Mouse (Mus musculus) inflammation-experienced regulatory T-cells, adult 6 months (primary cell): ENCODE results near the gene Fam178b. TPM values are rescaled to one million over a fixed set of nuclear protein-coding genes. Genes with fewer than 3 reads are reported as not detected.
A peak's percentile ranks its signal among the peaks of the same experiment; 100 is the strongest.

ENCODE experiments used
- ATAC-seq: one replicate; pipeline ENCODE4 v1.8.0; 2017
- polyA plus RNA-seq, 3 experiments: library from polyadenylated mRNA; unstranded; fragments of 100-300 nt; shearing (Covaris generic); gene quantifications; one replicate each; pipeline ENCODE4 v1.2.1; 2017

The Fam178b gene
- polyA plus RNA-seq, 3 experiments from 2014 or later = 0.40 TPM; not detected in 2

DNA sequence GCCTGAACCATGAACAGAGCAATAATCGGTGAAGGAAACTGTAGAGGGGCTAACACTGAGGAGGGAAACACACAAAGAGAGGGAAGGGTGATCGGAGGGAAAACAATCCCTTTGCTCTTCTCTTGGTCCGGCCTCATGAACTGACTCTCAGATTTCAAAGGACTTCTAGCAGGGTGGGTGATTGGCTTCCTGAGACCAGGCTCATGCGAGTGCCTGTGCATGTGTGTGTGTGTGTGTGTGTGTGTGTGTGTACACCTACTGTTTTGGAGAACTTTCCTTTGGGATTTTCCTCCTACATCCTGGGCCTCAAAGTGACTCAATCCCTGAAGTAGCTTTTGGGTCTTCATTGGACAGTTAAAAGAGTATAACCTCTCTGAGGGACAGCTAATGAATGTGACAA is 96.7 kb downstream of the Fam178b start:
- no peak for ATAC-seq

DNA sequence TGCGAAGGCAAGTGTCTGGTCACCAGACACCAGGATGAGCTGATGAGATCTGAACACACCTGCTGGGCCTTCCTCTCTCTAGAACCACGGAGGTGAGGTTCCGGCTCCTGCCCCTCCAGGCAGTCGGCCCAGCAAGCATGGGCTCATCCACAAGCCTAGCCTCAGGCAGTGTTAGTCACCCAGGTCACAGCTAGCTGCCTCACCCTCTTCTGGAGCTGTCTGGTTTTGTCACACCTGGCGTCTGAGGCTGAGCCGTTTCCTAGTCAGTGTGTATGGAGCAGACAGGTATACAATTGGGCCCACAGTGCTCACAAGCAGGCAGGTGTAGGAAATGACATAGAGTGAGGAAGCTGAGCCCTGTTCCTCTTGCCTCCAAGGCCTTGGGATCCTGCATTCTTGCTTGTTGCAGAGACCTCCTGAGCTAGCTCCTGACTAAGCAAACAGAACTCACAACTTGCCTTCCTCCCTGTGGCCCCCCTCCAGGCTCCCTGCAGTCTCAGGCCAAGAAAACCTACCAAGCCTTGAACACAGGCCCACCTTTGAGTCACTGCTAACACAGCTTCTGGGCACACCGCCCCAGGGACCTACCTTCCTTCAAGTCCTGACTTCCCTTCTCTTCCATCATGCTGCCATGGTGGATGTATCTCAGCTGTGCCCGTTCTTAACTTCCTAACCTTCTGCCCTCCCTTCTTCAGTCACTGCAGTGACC is 99.4 kb downstream of the Fam178b start:
- ATAC-seq = no peak

DNA sequence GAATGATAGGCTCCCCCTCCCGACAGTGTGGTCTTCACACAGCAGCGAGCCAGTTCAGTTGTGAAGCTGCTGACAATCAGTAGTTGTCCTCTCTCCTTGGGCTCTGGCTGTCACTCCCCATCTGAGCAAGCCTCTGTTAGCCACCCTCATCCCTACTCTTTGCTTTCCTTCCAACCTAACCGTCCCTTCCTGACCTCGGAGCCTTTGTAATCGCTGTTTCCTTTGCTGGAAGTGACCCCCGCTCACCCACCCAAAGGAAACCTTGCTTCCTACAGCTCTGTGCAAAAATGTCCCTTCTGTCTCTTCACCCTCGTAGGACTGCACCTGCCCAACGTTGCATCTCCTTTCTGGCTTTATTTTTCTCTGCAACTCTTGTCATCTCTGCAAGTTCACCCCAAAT is 100.8 kb downstream of the Fam178b start:
- no peak for ATAC-seq

- ATAC-seq = no peak
These were observed 101.7 kb downstream of the Fam178b start for GRCm38 (mm10) chr1:36581260-36581659.

DNA sequence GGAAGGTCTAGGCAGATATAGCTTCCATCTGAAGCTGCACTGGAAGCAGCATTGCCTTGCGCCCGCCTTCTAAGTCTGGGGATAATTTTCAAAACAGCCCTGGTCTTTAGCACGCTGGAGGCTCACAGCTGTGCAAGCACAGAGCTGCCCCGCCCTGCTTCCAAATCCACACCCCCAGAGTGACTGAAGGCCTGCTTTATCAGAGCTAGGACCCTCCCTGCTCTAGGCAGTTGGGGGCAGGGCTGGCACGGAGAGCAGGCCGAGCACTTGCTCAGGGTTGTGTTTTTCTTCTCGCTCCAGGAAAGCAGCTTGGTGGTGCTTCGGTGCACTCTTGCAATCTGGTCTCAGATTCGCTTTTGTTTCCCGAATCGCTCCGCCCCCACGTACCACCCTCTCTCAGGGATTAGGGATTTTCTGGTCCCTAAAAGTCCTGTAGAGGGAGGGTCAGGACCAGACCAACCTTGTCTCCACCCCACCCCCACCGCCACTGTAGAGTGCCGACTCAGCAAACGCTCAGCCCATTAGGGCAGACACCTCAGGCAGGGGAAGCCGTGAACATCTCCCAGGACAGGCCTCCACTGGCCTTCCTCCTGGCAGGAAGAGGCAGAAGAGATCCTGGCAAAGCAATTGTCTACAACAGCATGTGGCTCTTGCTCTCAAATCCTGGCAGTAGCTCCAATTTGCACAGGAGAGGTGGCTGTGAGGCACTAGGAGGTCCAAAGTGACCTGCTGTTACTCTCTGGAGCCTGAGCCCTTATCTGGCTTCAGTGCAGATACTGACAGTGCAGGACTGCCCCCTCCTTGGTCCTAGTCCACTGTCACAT is 102.4 kb downstream of the Fam178b start:
- no peak for ATAC-seq

DNA sequence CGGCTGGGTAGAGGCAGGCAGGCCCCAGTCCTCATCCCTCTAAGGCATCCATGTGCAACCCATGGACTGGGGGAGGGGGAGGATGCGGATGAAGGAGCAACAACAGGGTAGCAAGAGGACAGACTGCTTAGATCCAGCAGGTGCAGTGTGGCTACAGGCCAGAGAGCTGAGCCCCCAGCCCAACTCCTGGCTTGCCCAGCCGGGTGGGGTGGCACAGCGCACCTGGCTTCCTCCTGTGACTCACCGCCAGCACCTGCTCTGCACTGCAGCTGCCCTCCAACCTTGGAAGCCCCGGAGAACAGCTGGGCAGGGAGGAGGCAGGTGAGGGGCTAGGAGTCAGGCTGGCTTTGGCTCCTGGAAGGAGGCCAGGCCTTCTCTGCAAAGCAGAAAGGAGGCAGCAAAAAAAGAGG is 103.0 kb downstream of the Fam178b start:
- no peak for ATAC-seq

DNA sequence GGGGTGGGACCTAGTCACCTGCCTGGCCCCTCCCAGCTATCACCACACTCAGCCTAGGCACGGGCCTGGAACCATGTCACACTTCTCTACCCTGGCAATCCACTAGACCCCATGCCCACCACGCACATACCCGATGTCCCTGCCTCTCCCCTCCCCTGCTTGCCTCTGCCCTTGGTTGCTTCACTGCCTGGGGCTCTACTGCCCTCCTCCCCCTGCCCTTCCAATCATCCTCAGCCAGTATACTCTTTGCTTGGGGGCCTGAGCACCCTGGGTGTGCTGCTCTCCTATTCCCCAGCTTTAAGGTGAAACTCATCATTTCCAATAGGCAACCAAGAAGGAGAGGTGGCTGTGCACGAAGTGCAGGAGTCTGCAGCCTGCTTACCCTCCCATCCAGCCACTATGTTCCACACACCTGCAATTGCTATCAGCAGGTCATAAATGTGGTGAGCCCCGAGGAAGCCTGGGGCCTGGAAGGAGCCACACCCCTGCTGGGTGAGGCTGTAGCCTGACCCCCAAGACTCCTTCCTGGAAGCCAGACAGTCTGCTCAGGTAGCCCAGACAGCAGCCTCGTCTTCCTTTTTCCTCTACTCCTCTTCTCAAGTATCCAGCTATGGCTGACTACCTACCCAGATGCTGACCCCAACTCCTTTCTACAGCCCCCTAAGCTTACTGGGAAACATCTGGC is 105.8 kb downstream of the Fam178b start:
- no peak for ATAC-seq

DNA sequence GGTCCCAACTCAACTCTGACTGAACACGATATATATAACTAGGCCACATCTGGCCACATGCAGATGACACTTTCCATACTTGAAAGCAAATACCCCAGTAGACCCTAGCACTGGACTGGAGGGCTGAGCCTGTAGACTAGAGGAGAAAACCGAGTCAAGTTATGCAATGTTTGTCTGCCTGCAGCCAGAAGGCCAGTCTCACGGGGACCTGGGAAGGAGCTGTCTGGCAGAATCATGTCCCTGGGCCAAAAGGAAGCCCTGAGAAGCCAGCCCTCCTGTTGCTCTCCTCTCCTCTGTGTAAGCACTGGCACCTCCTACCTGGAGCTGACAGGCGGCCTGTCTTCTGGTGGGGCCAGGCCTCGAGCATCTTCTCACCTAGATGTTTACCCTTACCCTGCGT is 107.6 kb downstream of the Fam178b start:
- ATAC-seq = no peak

DNA sequence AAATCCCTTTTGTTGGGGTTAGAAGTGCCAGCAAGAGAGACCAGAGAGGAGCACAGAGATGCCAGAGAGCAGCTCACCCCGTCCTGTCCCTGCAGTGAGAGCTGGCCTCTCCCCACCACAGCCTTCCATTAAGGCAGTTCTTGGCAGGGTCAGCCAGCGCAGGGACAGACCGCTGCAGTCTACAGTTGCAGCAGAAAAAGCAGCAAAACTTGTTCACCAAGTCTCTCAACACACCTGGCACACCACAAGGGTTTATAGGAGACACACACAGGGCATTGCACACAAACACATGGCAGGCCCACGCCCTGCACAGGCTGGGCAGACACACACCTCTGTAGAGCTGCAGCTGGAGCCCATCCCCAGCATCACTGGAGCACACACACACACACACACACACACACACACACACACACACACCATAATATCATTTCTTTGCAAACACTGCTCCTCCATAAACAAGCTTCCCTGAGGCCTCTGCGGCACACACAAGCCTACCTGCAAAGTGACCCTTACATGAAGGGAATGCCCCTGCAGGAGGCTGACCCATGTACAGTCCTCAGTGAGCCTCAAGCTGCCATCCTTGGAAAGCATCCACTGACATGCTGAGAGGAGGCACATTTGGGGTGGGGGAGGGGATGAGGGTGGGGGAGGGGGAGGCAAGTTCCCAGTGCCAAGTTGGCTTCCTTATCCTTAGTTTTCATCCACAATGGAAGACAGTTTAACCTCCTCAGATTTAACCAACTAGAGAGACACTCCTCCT is 108.6 kb downstream of the Fam178b start:
- ATAC-seq = no peak

GRCm38 (mm10) chr1:36573524-36573923 is 109.5 kb downstream of the Fam178b start:
- ATAC-seq = no peak

DNA sequence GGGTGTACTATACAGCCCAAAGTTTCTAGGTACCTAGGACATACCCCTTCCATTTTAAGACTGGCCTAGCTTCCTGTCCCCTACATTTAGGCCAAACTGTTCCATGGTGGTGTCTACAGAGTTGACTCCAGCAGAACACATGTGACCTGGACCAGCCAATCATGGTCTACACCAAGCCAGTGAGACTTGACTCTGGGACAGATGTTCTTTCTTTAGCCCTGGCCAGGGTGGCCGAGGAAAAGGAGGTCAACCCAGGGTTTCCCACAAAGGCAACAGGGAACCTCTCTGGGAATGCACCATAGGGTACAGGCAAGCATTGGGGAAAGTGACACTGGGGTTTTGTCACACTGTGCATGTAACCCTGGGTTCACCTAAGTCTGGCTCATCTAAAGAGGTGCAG is 110.3 kb downstream of the Fam178b start:
- no peak for ATAC-seq

DNA sequence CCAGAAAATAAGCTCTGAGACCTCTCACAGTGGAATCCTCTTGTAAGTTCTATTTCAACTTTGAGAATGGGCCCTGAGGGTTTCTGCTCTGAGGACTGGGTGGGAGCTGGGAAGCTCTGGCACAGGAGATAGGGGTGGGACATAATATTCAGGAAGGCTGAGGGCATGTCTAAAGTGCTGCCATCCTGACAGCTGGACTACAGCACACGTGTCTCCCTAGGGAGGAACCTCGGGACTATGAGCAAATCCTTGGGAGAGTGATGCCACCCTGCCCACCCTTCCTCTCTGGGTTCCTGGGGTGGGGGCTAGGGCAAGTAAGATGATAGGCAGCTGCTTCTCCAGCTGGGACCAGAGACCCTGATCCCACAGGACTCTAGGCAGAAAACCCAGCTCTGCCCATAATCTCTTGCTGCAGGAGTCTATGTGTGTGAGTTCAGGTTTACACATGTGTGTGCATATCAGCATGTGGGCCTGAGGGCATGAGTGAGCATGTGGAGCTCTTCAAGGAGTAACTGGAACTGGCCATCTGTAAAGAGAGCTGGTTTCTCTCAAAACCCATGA is 110.8 kb downstream of the Fam178b start:
- ATAC-seq = no peak

- peak; percentile 25 for ATAC-seq
These were observed 111.4 kb downstream of the Fam178b start for GRCm38 (mm10) chr1:36571627-36572026.

- ATAC-seq = no peak
These were observed 112.7 kb downstream of the Fam178b start for GRCm38 (mm10) chr1:36570320-36570719.

- no peak for ATAC-seq
These were observed 113.2 kb downstream of the Fam178b start for GRCm38 (mm10) chr1:36569694-36570276.

GRCm38 (mm10) chr1:36568776-36569175 is 114.2 kb downstream of the Fam178b start:
- no peak for ATAC-seq

DNA sequence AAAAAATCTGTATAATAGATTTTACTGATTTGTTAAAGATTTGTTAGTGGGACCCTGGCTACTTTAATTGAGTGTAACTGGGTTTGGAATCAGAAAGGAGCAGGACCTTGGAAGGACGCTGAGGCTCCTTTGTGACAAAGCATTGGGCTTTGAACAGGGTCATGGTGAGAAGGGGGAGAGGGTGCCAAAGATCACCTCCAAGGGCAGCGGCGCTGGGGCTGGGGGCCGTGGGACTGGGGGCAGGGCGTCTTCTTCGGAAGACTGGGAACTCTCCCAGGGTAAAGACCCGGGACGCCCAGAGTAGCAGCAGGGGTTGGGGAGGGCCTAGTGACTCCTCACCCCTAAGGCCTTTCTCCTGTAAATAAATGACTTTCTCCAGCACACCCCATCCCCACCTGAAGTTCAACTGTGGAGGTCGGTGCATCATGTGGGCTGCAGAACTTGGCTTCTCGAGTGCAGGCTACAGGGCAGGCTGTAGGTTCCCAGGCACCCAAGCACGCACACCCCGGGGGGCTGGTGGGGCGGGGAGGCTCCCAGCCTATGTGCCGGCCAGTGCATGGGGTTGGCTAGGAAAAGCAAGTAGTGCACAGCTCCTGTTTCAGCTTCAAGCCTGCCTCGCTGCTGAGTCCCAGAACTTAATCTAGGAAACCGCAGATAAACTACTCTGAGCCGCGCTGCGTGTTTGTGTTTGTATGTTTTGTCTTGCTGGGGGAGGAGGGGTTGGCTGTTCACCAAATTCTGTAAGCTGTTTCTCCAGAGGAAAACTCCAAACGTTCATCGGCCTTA is 115.0 kb downstream of the Fam178b start:
- no peak for ATAC-seq

DNA sequence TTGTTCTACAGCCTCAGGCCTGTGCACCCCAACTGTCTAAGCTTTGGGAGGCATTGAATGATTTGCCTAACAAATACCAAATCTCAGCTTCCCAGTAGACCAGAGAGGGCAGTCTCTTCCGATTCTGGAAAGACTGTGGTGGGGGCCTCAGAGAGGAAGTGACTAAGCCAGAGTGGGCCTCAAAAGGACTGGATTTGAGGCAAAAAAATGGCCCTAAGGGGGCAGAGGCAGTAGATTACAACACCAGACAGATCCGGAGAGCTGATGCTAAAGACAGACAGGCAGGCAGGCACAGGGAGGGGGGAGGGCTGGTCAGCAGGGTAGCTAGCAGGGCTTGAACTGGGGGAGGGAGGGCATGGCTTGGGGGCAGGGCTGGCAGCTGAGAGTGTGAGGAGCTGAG is 116.6 kb downstream of the Fam178b start:
- ATAC-seq = no peak

DNA sequence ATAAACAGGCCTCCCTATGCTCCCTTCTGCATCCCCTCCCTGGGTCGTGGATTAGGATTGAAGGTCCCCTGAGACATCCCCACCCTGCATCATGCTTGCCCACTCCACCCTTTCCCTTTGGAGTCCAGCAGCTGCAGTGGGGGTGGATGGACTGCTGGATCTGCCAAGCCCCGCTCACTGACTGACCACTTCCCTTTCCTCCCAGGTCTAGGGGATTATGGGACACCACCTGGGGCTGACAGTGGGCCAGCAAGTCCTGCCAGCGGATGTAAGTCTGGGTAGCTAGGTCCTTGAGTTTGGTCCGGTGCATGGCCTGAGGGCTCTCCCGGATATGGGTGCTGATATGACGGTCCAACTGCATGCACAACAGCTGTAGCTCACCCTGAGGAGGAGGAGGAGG is 118.9 kb downstream of the Fam178b start:
- ATAC-seq = no peak

DNA sequence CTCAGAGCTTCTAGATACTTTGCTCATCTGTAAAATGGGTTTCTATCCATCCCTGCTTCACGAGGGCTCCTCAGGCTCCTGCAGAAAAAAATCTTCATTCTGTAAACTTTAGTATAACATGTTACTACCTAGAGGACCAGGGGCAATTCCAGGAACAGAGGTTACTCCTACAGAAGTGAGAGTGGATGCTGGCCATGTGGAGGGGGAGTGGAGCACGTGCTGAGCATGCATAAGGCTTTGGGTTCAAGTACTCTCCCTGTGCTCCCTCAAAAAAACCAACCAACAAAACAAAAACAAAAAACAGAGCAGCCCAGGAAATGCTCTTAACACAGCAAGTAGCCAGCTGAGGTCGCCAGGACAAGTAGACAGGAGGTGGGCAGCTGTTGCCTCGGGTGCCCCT is 119.4 kb downstream of the Fam178b start:
- ATAC-seq = no peak

GRCm38 (mm10) chr1:36563197-36563596 is 119.8 kb downstream of the Fam178b start:
- no peak for ATAC-seq
